In genomic region chr2:33997106-33997505, GRCm38 (mm10) we compare ENCODE assay signal across 35 mouse cellular contexts.
"Had no signal": no experiment of that assay in that cellular context is flagged by ENCODE, and none has a peak within 500 bp of the region (broad histone marks: within the 10 kb centered on the region; RNA-seq: fewer than 3 reads in every experiment).

No protein-coding gene starts in this region.

- H3K9me3 ChIP-seq: heart, embryonic 10.5 days; heart, embryonic 15.5 days; hindbrain, embryonic 10.5 days; hindbrain, embryonic 15.5 days; intestine, embryonic 15.5 days; kidney, embryonic 15.5 days had no signal

- H3K27ac ChIP-seq: heart, embryonic 10.5 days; heart, embryonic 13.5 days; heart, embryonic 15.5 days; hindbrain, embryonic 10.5 days; hindbrain, embryonic 12.5 days; hindbrain, embryonic 13.5 days; hindbrain, embryonic 14.5 days; hindbrain, embryonic 15.5 days; hindbrain, postnatal 0 days; intestine, embryonic 15.5 days; kidney, embryonic 15.5 days; kidney, postnatal 0 days; layer of hippocampus, adult 2 months had no signal

- ATAC-seq: hindbrain, embryonic 16.5 days; hindbrain, postnatal 0 days; inflammation-experienced regulatory T-cells, adult 6 months; intestine, embryonic 15.5 days; intestine, embryonic 16.5 days; intestine, postnatal 0 days had no signal

- H3K4me1 ChIP-seq: heart, embryonic 10.5 days; heart, embryonic 12.5 days; heart, embryonic 13.5 days; heart, embryonic 15.5 days; hindbrain, embryonic 10.5 days; hindbrain, embryonic 12.5 days; hindbrain, embryonic 13.5 days; hindbrain, embryonic 15.5 days; intestine, embryonic 15.5 days; kidney, embryonic 15.5 days had no signal

- H3K27me3 ChIP-seq: heart, embryonic 12.5 days; heart, embryonic 13.5 days; heart, embryonic 15.5 days; hindbrain, embryonic 12.5 days; hindbrain, embryonic 13.5 days; hindbrain, embryonic 15.5 days; intestine, embryonic 15.5 days; kidney, embryonic 15.5 days had no signal

- H3K9ac ChIP-seq: heart, embryonic 12.5 days; heart, embryonic 13.5 days; heart, embryonic 15.5 days; hindbrain, embryonic 12.5 days; hindbrain, embryonic 13.5 days; hindbrain, embryonic 14.5 days; hindbrain, embryonic 15.5 days; intestine, embryonic 15.5 days; kidney, embryonic 15.5 days had no signal

- H3K4me3 ChIP-seq: heart, embryonic 10.5 days; heart, embryonic 12.5 days; heart, embryonic 13.5 days; heart, embryonic 15.5 days; hindbrain, embryonic 10.5 days; hindbrain, embryonic 12.5 days; hindbrain, embryonic 13.5 days; hindbrain, embryonic 15.5 days; intestine, embryonic 15.5 days; kidney, embryonic 15.5 days; layer of hippocampus, adult 2 months had no signal

- DNase-seq: heart, postnatal 10 days; heart, postnatal 14 days; heart, postnatal 36 days; heart, postnatal 4 days; kidney, adult 11 months; kidney, adult 18-20 months; kidney, adult 2 months; kidney, adult 8-10 months; kidney, adult 9 months; kidney, postnatal 10 days; kidney, postnatal 14 days; kidney, postnatal 25 days; kidney, postnatal 36 days; kidney, postnatal 4 days; layer of hippocampus, adult 9-11 months; layer of hippocampus, postnatal 36 days had no signal

- H3K36me3 ChIP-seq: heart, embryonic 10.5 days; heart, embryonic 12.5 days; heart, embryonic 13.5 days; heart, embryonic 15.5 days; hindbrain, embryonic 10.5 days; hindbrain, embryonic 12.5 days; hindbrain, embryonic 13.5 days; hindbrain, embryonic 15.5 days; intestine, embryonic 15.5 days; kidney, embryonic 15.5 days had no signal

- H3K4me2 ChIP-seq: heart, embryonic 11.5 days; heart, embryonic 12.5 days; heart, embryonic 13.5 days; heart, embryonic 15.5 days; hindbrain, embryonic 12.5 days; hindbrain, embryonic 13.5 days; hindbrain, embryonic 14.5 days; hindbrain, embryonic 15.5 days; intestine, embryonic 15.5 days; kidney, embryonic 15.5 days had no signal
